Mouse (Mus musculus): ENCODE measurements around the gene Tm4sf4. TPM values are rescaled to one million over a fixed set of nuclear protein-coding genes. Genes with fewer than 3 reads are reported as not detected.

Tm4sf4 gene
- total RNA-seq (2014; fragmentation: Nextera tagmentation) (not detected in 2 replicates), total RNA-seq (2017) (not detected in 2 replicates), polyA plus RNA-seq (2012) (not detected in 2 replicates)

GRCm38 (mm10) chr3:57425089-57425730 lies at the start of gene Tm4sf4:
Tm4sf4 (plus strand) TSS chr3:57425314.
- H3K27me3 ChIP-seq (ENCODE audit: insufficient read depth, low read length) = no peaks in the 10 kb centered on the region
- DNase-seq (ENCODE audit: low spot score) (no peak), ATAC-seq (ENCODE audit: extremely low read depth, insufficient number of reproducible peaks, low FRiP score, poor library complexity, severe bottlenecking) (no peak)
- H3K4me1 ChIP-seq (ENCODE audit: insufficient read depth, low read depth, low read length) = no peaks in the 10 kb centered on the region
- H3K4me3 ChIP-seq (ENCODE audit: low read depth, low read length) = no peak within 1 kb of the TSS
- no peaks in the 10 kb centered on the region for H3K36me3 ChIP-seq (replicated peaks)
- H3K9me3 ChIP-seq (replicated peaks) = peaks cover 17% of the 10 kb centered on the region
- no peak for TF ChIP-seq CTCF (IDR thresholded peaks at IDR 0.05; ENCODE audit: low read depth, low read length)
- no peak for TF ChIP-seq TAL1 (conservative IDR thresholded peaks at IDR 0.05; ENCODE audit: low read depth, low read length)
- TF ChIP-seq POLR2AphosphoS5 (IDR thresholded peaks at IDR 0.05; ENCODE audit: insufficient replicate concordance, low read depth, low read length) = no peak
- no peak for TF ChIP-seq GATA1 (IDR thresholded peaks at IDR 0.05; ENCODE audit: borderline replicate concordance, low read length)
- no peak for TF ChIP-seq GATA2 (IDR thresholded peaks at IDR 0.05; ENCODE audit: borderline replicate concordance, low read depth, low read length)

- H3K9me3 ChIP-seq (replicated peaks) = peaks cover 6% of the 10 kb centered on the region
Measured at GRCm38 (mm10) chr3:57386423-57386822, 38.7 kb upstream of the Tm4sf4 start.

GRCm38 (mm10) chr3:57386895-57387294 lies 38.2 kb upstream of the Tm4sf4 start:
- Histone ChIP-seq H3K27me3 (ENCODE audit: insufficient read depth, low read length) (no peaks in the 10 kb centered on the region), H3K4me1 (ENCODE audit: insufficient read depth, low read depth, low read length) (no peaks in the 10 kb centered on the region), H3K36me3 (replicated peaks) (no peaks in the 10 kb centered on the region), H3K9me3 (replicated peaks) (peaks cover 6% of the 10 kb centered on the region), H3K4me3 (ENCODE audit: low read depth, low read length) (no peak overlapping the region)
- TF ChIP-seq POLR2AphosphoS5 (IDR thresholded peaks at IDR 0.05; ENCODE audit: insufficient replicate concordance, low read depth, low read length) (no peak), TAL1 (conservative IDR thresholded peaks at IDR 0.05; ENCODE audit: low read depth, low read length) (no peak), GATA1 (IDR thresholded peaks at IDR 0.05; ENCODE audit: borderline replicate concordance, low read length) (no peak), GATA2 (IDR thresholded peaks at IDR 0.05; ENCODE audit: borderline replicate concordance, low read depth, low read length) (no peak), CTCF (IDR thresholded peaks at IDR 0.05; ENCODE audit: low read depth, low read length) (no peak)
- no peak for ATAC-seq (ENCODE audit: extremely low read depth, insufficient number of reproducible peaks, low FRiP score, poor library complexity, severe bottlenecking)
- DNase-seq (ENCODE audit: low spot score) = no peak

More at GRCm38 (mm10) chr3:57386423-57386822, 38.7 kb upstream of the Tm4sf4 start:
- no peak for TF ChIP-seq CTCF (IDR thresholded peaks at IDR 0.05; ENCODE audit: low read depth, low read length)
- TF ChIP-seq POLR2AphosphoS5 (IDR thresholded peaks at IDR 0.05; ENCODE audit: insufficient replicate concordance, low read depth, low read length) = no peak
- TF ChIP-seq GATA1 (IDR thresholded peaks at IDR 0.05; ENCODE audit: borderline replicate concordance, low read length) = no peak
- TF ChIP-seq TAL1 (conservative IDR thresholded peaks at IDR 0.05; ENCODE audit: low read depth, low read length) = no peak
- TF ChIP-seq GATA2 (IDR thresholded peaks at IDR 0.05; ENCODE audit: borderline replicate concordance, low read depth, low read length) = no peak
- Histone ChIP-seq H3K4me1 (ENCODE audit: insufficient read depth, low read depth, low read length) (no peaks in the 10 kb centered on the region), H3K27me3 (ENCODE audit: insufficient read depth, low read length) (no peaks in the 10 kb centered on the region), H3K36me3 (replicated peaks) (no peaks in the 10 kb centered on the region), H3K4me3 (ENCODE audit: low read depth, low read length) (no peak overlapping the region)
- DNase-seq (ENCODE audit: low spot score) (no peak), ATAC-seq (ENCODE audit: extremely low read depth, insufficient number of reproducible peaks, low FRiP score, poor library complexity, severe bottlenecking) (no peak)

GRCm38 (mm10) chr3:57387593-57387992 lies 37.5 kb upstream of the Tm4sf4 start:
- Histone ChIP-seq H3K9me3 (replicated peaks) (peaks cover 6% of the 10 kb centered on the region), H3K36me3 (replicated peaks) (no peaks in the 10 kb centered on the region), H3K4me3 (ENCODE audit: low read depth, low read length) (no peak overlapping the region), H3K4me1 (ENCODE audit: insufficient read depth, low read depth, low read length) (no peaks in the 10 kb centered on the region), H3K27me3 (ENCODE audit: insufficient read depth, low read length) (no peaks in the 10 kb centered on the region)
- DNase-seq (ENCODE audit: low spot score) (no peak), ATAC-seq (ENCODE audit: extremely low read depth, insufficient number of reproducible peaks, low FRiP score, poor library complexity, severe bottlenecking) (no peak)
- no peak for TF ChIP-seq TAL1 (conservative IDR thresholded peaks at IDR 0.05; ENCODE audit: low read depth, low read length)
- no peak for TF ChIP-seq POLR2AphosphoS5 (IDR thresholded peaks at IDR 0.05; ENCODE audit: insufficient replicate concordance, low read depth, low read length)
- no peak for TF ChIP-seq GATA1 (IDR thresholded peaks at IDR 0.05; ENCODE audit: borderline replicate concordance, low read length)
- no peak for TF ChIP-seq GATA2 (IDR thresholded peaks at IDR 0.05; ENCODE audit: borderline replicate concordance, low read depth, low read length)
- TF ChIP-seq CTCF (IDR thresholded peaks at IDR 0.05; ENCODE audit: low read depth, low read length) = no peak

GRCm38 (mm10) chr3:57411535-57411934 lies 13.6 kb upstream of the Tm4sf4 start:
- Histone ChIP-seq H3K4me3 (ENCODE audit: low read depth, low read length) (no peak overlapping the region), H3K9me3 (replicated peaks) (no peaks in the 10 kb centered on the region; the same call in 1 of the 2 replicates), H3K4me1 (ENCODE audit: insufficient read depth, low read depth, low read length) (no peaks in the 10 kb centered on the region), H3K27me3 (ENCODE audit: insufficient read depth, low read length) (no peaks in the 10 kb centered on the region), H3K36me3 (replicated peaks) (no peaks in the 10 kb centered on the region)
- no peak for DNase-seq (ENCODE audit: low spot score)
- no peak for ATAC-seq (ENCODE audit: extremely low read depth, insufficient number of reproducible peaks, low FRiP score, poor library complexity, severe bottlenecking)
- no peak for TF ChIP-seq POLR2AphosphoS5 (IDR thresholded peaks at IDR 0.05; ENCODE audit: insufficient replicate concordance, low read depth, low read length)
- TF ChIP-seq TAL1 (conservative IDR thresholded peaks at IDR 0.05; ENCODE audit: low read depth, low read length) = no peak
- TF ChIP-seq CTCF (IDR thresholded peaks at IDR 0.05; ENCODE audit: low read depth, low read length) = no peak
- no peak for TF ChIP-seq GATA2 (IDR thresholded peaks at IDR 0.05; ENCODE audit: borderline replicate concordance, low read depth, low read length)
- no peak for TF ChIP-seq GATA1 (IDR thresholded peaks at IDR 0.05; ENCODE audit: borderline replicate concordance, low read length)

GRCm38 (mm10) chr3:57420233-57420632 lies 4.9 kb upstream of the Tm4sf4 start:
- DNase-seq (ENCODE audit: low spot score) = no peak
- TF ChIP-seq CTCF (IDR thresholded peaks at IDR 0.05; ENCODE audit: low read depth, low read length) (no peak), POLR2AphosphoS5 (IDR thresholded peaks at IDR 0.05; ENCODE audit: insufficient replicate concordance, low read depth, low read length) (no peak), TAL1 (conservative IDR thresholded peaks at IDR 0.05; ENCODE audit: low read depth, low read length) (no peak), GATA2 (IDR thresholded peaks at IDR 0.05; ENCODE audit: borderline replicate concordance, low read depth, low read length) (no peak), GATA1 (IDR thresholded peaks at IDR 0.05; ENCODE audit: borderline replicate concordance, low read length) (no peak)

More at GRCm38 (mm10) chr3:57420233-57420632, 4.9 kb upstream of the Tm4sf4 start:
- no peaks in the 10 kb centered on the region for H3K27me3 ChIP-seq (ENCODE audit: insufficient read depth, low read length)
- ATAC-seq (ENCODE audit: extremely low read depth, insufficient number of reproducible peaks, low FRiP score, poor library complexity, severe bottlenecking) = no peak
- no peaks in the 10 kb centered on the region for H3K4me1 ChIP-seq (ENCODE audit: insufficient read depth, low read depth, low read length)
- H3K36me3 ChIP-seq (replicated peaks) = no peaks in the 10 kb centered on the region
- peaks cover 10% of the 10 kb centered on the region for H3K9me3 ChIP-seq (replicated peaks)
- no peak overlapping the region for H3K4me3 ChIP-seq (ENCODE audit: low read depth, low read length)

Data from G1E (cell line).